ENCODE assay signal across 13 mouse cellular contexts in the genomic region with DNA sequence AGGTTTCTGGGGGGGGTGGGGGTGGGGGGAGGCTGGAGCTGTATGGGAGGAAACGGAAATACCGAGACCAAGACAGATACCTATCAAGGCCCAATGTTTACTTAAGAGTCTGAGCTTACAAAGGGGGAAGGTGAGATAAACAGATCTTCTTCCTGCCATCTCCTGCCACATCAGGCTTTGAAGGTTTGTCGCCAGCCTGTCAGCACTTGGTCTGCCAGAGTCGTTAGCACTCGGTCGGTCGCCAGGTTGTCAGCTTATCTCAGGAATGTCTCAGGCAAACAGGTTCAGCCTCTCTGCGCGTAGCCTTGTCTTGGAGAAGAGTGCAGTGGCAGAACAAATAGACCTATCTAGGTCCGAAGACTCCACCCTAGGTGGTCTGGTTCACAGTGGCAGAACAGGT. TPM values are rescaled to one million over a fixed set of nuclear protein-coding genes. Genes with fewer than 3 reads are reported as not detected.
DNase-seq lines count a peak whose midpoint lies in the region; ATAC-seq lines count a peak whose summit lies in the region.
"Had no signal": no experiment of that assay in that cellular context is flagged by ENCODE, and none has a peak within 500 bp of the region (broad histone marks: within the 10 kb centered on the region; RNA-seq: fewer than 3 reads in every experiment).

No protein-coding gene starts in this region.

- DNase-seq in heart, embryonic 10.5 days (ENCODE audit: low spot score), result peak; percentile 77
- DNase-seq in heart, postnatal 36 days, result no peak
- DNase-seq in CD4-positive helper T cell, adult 2 months (ENCODE audit: low read depth, low spot score), result peak; percentile 79
- peak; percentile 72 for DNase-seq in intestine, embryonic 14.5 days (ENCODE audit: low spot score)
- DNase-seq in lung, postnatal 25 days (ENCODE audit: low spot score), result peak; percentile 36
- no peak for DNase-seq in right cerebral cortex, postnatal 4 days
- no peak for DNase-seq in hindbrain, embryonic 11.5 days (ENCODE audit: low spot score)
- no peak for DNase-seq in right cerebral cortex, postnatal 14 days

- peaks cover 11% of the 10 kb centered on the region for H3K4me1 ChIP-seq in heart, embryonic 10.5 days
- no peaks in the 10 kb centered on the region for H3K4me1 ChIP-seq in intestine, embryonic 14.5 days (replicated peaks; ENCODE audit: control insufficient read depth, insufficient read depth, low read length)
- H3K4me1 ChIP-seq in hindbrain, embryonic 11.5 days (replicated peaks; ENCODE audit: control insufficient read depth, insufficient read depth, low read length), result peaks cover 3% of the 10 kb centered on the region; the same call in 1 of the 2 replicates
- H3K4me1 ChIP-seq: embryonic facial prominence, embryonic 12.5 days had no signal

- WGBS in heart, embryonic 10.5 days, result 5% methylated on average over 10 of the region's 10 CpGs
- 27% methylated on average over 10 of the region's 10 CpGs for WGBS in intestine, embryonic 14.5 days
- 52% methylated on average over 10 of the region's 10 CpGs for WGBS in hindbrain, embryonic 11.5 days

- intact Hi-C loops in heart, postnatal 36 days (cut with DNase I), result no loop called here

- no peak overlapping the region for H3K9ac ChIP-seq in intestine, embryonic 14.5 days (ENCODE audit: low read length)
- H3K9ac ChIP-seq in hindbrain, embryonic 11.5 days (ENCODE audit: low read depth, low read length), result no peak overlapping the region
- H3K9ac ChIP-seq: embryonic facial prominence, embryonic 12.5 days; neural tube, embryonic 15.5 days had no signal

- no peaks in the 10 kb centered on the region for H3K9me3 ChIP-seq in heart, embryonic 10.5 days
- H3K9me3 ChIP-seq in intestine, embryonic 14.5 days (ENCODE audit: control insufficient read depth, low read length), result no peaks in the 10 kb centered on the region
- H3K9me3 ChIP-seq in hindbrain, embryonic 11.5 days (ENCODE audit: control insufficient read depth, low read length), result no peaks in the 10 kb centered on the region
- H3K9me3 ChIP-seq: embryonic facial prominence, embryonic 12.5 days; neural tube, embryonic 15.5 days had no signal

- peak overlapping the region; percentile 22 for H3K4me2 ChIP-seq in intestine, embryonic 14.5 days (ENCODE audit: low read length)
- no peak overlapping the region for H3K4me2 ChIP-seq in hindbrain, embryonic 11.5 days (replicated peaks; ENCODE audit: low read depth, low read length)
- H3K4me2 ChIP-seq: embryonic facial prominence, embryonic 12.5 days; neural tube, embryonic 15.5 days had no signal

- H3K4me3 ChIP-seq in heart, embryonic 10.5 days, result peak overlapping the region; percentile 40
- H3K4me3 ChIP-seq in intestine, embryonic 14.5 days (ENCODE audit: low read depth, low read length), result 0 out of 2 replicates have a peak overlapping the region, but pooled peaks have one; percentile 2
- no peak overlapping the region for H3K4me3 ChIP-seq in hindbrain, embryonic 11.5 days (ENCODE audit: low read depth, low read length)
- H3K4me3 ChIP-seq: embryonic facial prominence, embryonic 12.5 days; left cerebral cortex, adult 2 months; neural tube, embryonic 15.5 days had no signal

- no peak for ATAC-seq in intestine, embryonic 14.5 days (replicated peaks; ENCODE audit: low FRiP score, low TSS enrichment, low read depth)
- no peak for ATAC-seq in hindbrain, embryonic 11.5 days (ENCODE audit: low FRiP score)
- ATAC-seq: hindbrain, embryonic 16.5 days had no signal

- H3K27ac ChIP-seq in heart, embryonic 10.5 days, result peak overlapping the region; percentile 29; the same call in 1 of the 2 replicates
- H3K27ac ChIP-seq in intestine, embryonic 14.5 days (ENCODE audit: low read depth), result peak overlapping the region; percentile 14; the same call in 1 of the 2 replicates
- H3K27ac ChIP-seq in hindbrain, embryonic 11.5 days (ENCODE audit: low read depth, low read length), result no peak overlapping the region
- H3K27ac ChIP-seq: embryonic facial prominence, embryonic 12.5 days; left cerebral cortex, adult 2 months; neural tube, embryonic 15.5 days had no signal

- no peaks in the 10 kb centered on the region for H3K36me3 ChIP-seq in heart, embryonic 10.5 days
- H3K36me3 ChIP-seq in intestine, embryonic 14.5 days (ENCODE audit: control insufficient read depth, insufficient read depth, low read length), result no peaks in the 10 kb centered on the region
- H3K36me3 ChIP-seq in hindbrain, embryonic 11.5 days (ENCODE audit: control insufficient read depth, insufficient read depth, low read length), result no peaks in the 10 kb centered on the region
- H3K36me3 ChIP-seq: embryonic facial prominence, embryonic 12.5 days; neural tube, embryonic 15.5 days had no signal

- H3K27me3 ChIP-seq in heart, embryonic 10.5 days (ENCODE audit: insufficient read depth, poor library complexity, severe bottlenecking), result peaks cover 15% of the 10 kb centered on the region
- peaks cover 12% of the 10 kb centered on the region for H3K27me3 ChIP-seq in intestine, embryonic 14.5 days (replicated peaks; ENCODE audit: control insufficient read depth, insufficient read depth, low read length)
- H3K27me3 ChIP-seq in hindbrain, embryonic 11.5 days (ENCODE audit: control insufficient read depth, insufficient read depth, low read length), result peaks cover 16% of the 10 kb centered on the region

RNA-seq across cellular contexts. Expression of gene Fcgr3, which starts 4.3 kb away (rescaled TPM):
- polyA plus RNA-seq in heart, embryonic 10.5 days (2016; fragmentation: Nextera tagmentation; extraction: Ambion mirVana), result 1.3 and 4.1 TPM in 2 replicates
- total RNA-seq in heart, postnatal 36 days (2021), result 10 to 100 TPM; 13.7 to 18.6 TPM
- polyA plus RNA-seq in intestine, embryonic 14.5 days (2014; fragmentation: Nextera tagmentation; extraction: Ambion mirVana), result 10.7 and 12.7 TPM in 2 replicates
- polyA plus RNA-seq in hindbrain, embryonic 11.5 days (2014; fragmentation: Nextera tagmentation; extraction: Ambion mirVana), result 9.6 TPM in 2 replicates
- polyA plus RNA-seq: C2C12 had no signal

RNA-seq across cellular contexts. Expression of gene Fcgr4, which starts 41.7 kb away (rescaled TPM):
- polyA plus RNA-seq in heart, embryonic 10.5 days (2016; fragmentation: Nextera tagmentation; extraction: Ambion mirVana), result 0.14 TPM in 1 of 2 replicates, not detected in the other
- total RNA-seq in heart, postnatal 36 days (2021), result under 1 TPM in 1 of 2 experiments, not detected in 1; 0.76 TPM
- 1.0 and 1.1 TPM in 2 replicates for polyA plus RNA-seq in intestine, embryonic 14.5 days (2014; fragmentation: Nextera tagmentation; extraction: Ambion mirVana)
- 0.39 and 0.62 TPM in 2 replicates for polyA plus RNA-seq in hindbrain, embryonic 11.5 days (2014; fragmentation: Nextera tagmentation; extraction: Ambion mirVana)

RNA-seq across cellular contexts. Expression of gene Cfap126, which starts 53.3 kb away (rescaled TPM):
- 1.6 and 3.7 TPM in 2 replicates for polyA plus RNA-seq in heart, embryonic 10.5 days (2016; fragmentation: Nextera tagmentation; extraction: Ambion mirVana)
- total RNA-seq in heart, postnatal 36 days (2021), result 1 to 10 TPM in 1 of 2 experiments, under 1 TPM in 1; 0.69 to 1.2 TPM
- polyA plus RNA-seq in intestine, embryonic 14.5 days (2014; fragmentation: Nextera tagmentation; extraction: Ambion mirVana), result 1.5 and 2.1 TPM in 2 replicates
- 8.7 and 10.5 TPM in 2 replicates for polyA plus RNA-seq in hindbrain, embryonic 11.5 days (2014; fragmentation: Nextera tagmentation; extraction: Ambion mirVana)

Comparison
In these comparisons a context has a peak if more than half of its experiments do, and no peak if none do; other contexts are left out.
1. DNase-seq: peak in heart, embryonic 10.5 days (single experiment), CD4-positive helper T cell, adult 2 months (single experiment), intestine, embryonic 14.5 days (single experiment) and lung, postnatal 25 days (single experiment); none in heart, postnatal 36 days (0 of 2), right cerebral cortex, postnatal 4 days (single experiment), hindbrain, embryonic 11.5 days (single experiment) and right cerebral cortex, postnatal 14 days (single experiment).